Mouse (Mus musculus) cortical plate, adult 2 months (tissue): ENCODE results near the gene Slc6a16.

Experiments
- CTCF ChIP-seq: fragments of 200-500 bp; IDR thresholded peaks from 2 replicates; pipeline ENCODE4 v1.5.1; 2011; ENCODE audit warnings: mild to moderate bottlenecking, control low read depth, low read length; ENCODE audit not compliant: insufficient read depth; ENCODE audit errors: extremely low read depth
- POLR2A ChIP-seq: fragments of 200-500 bp; IDR thresholded peaks from 2 replicates; pipeline ENCODE4 v1.6.1; 2011; ENCODE audit warnings: mild to moderate bottlenecking, low read length, control low read depth; ENCODE audit not compliant: insufficient read depth; ENCODE audit errors: extremely low read depth

DNA sequence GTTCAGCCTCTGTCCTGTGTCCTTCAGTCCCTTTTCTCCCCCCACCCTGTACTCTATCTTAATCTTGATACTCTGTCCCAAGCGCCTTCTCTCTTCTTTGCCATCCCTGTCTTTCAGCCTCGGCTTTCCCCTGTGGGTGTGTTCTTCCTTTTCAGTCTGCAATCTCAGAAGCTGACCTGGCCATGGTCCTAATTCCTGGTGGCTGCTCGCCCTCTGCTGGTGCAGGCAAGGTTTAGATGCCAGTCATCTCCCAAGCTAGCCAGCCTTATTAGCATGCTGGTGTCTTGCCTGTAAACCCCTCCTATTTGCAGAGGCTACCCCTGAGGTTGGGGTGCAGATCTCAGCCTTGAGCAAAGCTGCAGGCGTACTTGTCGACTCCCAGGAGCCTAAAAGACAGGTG, 42.5 kb upstream of the Slc6a16 start:
- TF ChIP-seq POLR2A = no peak
- TF ChIP-seq CTCF = peak; percentile 92
